Mouse (Mus musculus): ENCODE data around the gene Rps16. TPM values are rescaled to one million over a fixed set of nuclear protein-coding genes. Genes with fewer than 3 reads are reported as not detected.

The Rps16 gene
- polyA plus RNA-seq, 1 experiment from 2014 or later, result 979 TPM

DNA sequence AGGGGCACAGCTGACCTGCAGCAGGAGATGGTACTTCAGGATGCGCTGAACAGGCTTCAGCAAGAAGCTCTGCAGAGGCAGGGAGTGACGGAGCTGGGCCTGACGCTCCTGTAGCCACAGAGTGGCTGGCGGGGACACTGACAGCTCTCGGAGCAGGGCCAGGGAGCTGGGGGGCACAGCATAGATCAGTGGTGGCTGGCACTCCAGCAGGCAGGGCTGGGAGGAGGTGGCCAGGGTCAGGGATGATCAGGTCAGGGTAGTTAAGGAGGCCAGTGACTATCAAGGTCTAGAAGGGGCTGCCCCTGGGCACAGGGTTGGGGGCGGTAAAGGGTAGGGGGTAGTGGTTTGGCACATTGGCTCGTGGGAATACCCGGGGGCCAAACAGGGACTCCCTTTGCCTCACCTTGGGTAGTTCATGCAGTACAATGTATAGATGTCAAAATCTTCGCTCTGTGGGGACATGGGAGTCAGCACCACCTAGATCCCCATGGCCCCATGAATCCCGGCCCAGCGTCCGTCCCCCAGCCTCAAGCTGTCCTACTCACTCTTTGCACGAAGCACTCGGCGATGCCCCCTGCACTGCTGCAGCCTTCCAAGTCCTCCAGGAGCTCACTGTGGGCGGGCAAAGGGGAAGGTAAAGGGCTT, 17.9 kb downstream of the Rps16 start:
- no peaks in the 10 kb centered on the region for H3K27me3 ChIP-seq
- H3K4me3 ChIP-seq, result no peak overlapping the region
- H3K4me2 ChIP-seq, result no peak overlapping the region
- H3K27ac ChIP-seq, result no peak overlapping the region
- no peaks in the 10 kb centered on the region for H3K9me3 ChIP-seq
- no peak for ATAC-seq (ENCODE audit: borderline replicate concordance, extremely low read depth, low FRiP score, low TSS enrichment)
- H3K9ac ChIP-seq, result no peak overlapping the region
- peaks cover 14% of the 10 kb centered on the region for H3K4me1 ChIP-seq
- peaks cover 68% of the 10 kb centered on the region for H3K36me3 ChIP-seq
- 91% methylated on average over 16 of the region's 16 CpGs for WGBS

DNA sequence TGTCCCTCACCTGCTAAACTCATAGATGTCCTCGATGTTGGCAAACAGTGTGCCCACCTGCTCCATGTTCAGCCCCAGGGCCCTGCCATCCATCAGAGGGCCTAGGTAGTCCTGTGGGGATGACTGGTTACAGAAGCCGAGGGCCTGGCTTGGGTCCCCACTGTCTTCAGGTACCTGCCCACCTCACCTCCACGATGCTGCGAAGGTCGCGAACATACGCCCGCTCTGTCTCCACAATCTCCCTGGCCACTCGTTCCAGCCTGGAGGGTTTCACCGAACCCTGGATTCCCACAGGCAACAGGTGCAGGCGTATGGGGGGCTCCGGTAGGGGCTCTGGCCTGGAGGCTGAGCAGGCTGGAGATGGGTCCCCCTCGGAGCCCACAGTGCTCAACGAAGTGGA, 19.6 kb downstream of the Rps16 start:
- no peak overlapping the region for H3K27ac ChIP-seq
- 88% methylated on average over 14 of the region's 14 CpGs for WGBS
- H3K9me3 ChIP-seq, result no peaks in the 10 kb centered on the region
- no peak for ATAC-seq (ENCODE audit: borderline replicate concordance, extremely low read depth, low FRiP score, low TSS enrichment)
- peaks cover 24% of the 10 kb centered on the region for H3K4me1 ChIP-seq
- H3K9ac ChIP-seq, result peak overlapping the region; percentile 87
- no peaks in the 10 kb centered on the region for H3K27me3 ChIP-seq
- H3K4me2 ChIP-seq, result peak overlapping the region; percentile 77
- H3K4me3 ChIP-seq, result peak overlapping the region; percentile 86
- H3K36me3 ChIP-seq, result peaks cover 51% of the 10 kb centered on the region

DNA sequence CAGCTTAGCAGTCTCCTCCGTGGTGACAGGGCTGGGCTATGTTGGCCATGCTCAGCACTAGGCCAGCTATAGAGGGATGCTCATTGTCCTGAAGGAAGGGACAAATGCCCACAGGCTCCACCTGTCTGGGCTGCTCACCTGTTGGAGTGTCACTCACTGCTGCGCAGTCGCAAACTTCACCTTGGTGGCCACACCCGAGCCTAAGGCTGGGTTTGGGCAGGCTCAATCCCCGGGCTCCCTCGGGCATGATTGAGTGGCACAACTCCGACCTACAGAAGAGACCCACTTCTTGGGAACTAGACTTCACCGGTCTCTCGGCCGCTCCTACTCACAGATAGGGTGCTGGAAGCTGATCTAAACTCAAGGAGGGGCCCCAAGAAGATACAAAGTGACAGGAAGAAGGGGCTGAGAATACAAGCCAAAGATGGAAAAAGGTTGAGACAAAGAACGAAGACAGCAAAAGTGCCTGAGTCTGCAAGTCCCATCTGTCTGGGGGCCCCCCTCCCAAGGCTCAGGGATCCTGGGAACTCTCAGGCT, 20.6 kb downstream of the Rps16 start:
- Histone ChIP-seq H3K4me1 (peaks cover 30% of the 10 kb centered on the region), H3K9ac (peak overlapping the region; percentile 87), H3K27me3 (no peaks in the 10 kb centered on the region), H3K9me3 (no peaks in the 10 kb centered on the region), H3K4me2 (peak overlapping the region; percentile 77), H3K4me3 (peak overlapping the region; percentile 86), H3K27ac (peak overlapping the region; percentile 96), H3K36me3 (peaks cover 41% of the 10 kb centered on the region)
- 3% methylated on average over 11 of the region's 11 CpGs for WGBS
- no peak for ATAC-seq (ENCODE audit: borderline replicate concordance, extremely low read depth, low FRiP score, low TSS enrichment)

DNA sequence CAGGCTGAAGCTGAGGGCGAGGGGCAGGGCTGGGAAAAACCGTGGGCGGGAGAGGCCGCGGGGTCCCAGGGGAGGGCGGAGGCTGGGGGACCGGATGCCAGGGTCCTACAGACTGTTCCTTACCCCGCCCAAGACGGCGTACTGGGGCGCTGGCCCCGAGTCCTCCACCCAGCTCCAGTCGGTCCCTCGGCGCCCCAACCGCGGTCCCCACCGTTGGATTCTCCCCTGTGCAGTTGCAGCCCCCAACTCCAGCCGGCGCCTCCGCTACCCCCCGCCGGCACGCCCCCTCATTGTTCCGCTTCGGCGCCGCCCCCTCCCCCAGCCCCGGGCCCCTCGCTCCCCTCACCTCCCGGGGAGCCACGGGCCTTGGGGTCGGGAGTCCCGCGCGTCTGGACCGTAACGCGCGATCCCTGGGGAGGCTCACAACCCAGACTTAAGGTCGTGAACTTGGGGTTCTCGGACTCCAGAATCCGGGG, 21.1 kb downstream of the Rps16 start:
- peak overlapping the region; percentile 87 for H3K9ac ChIP-seq
- H3K4me3 ChIP-seq, result peak overlapping the region; percentile 86
- WGBS, result under 1% methylated on average over 41 of the region's 43 CpGs
- H3K27ac ChIP-seq, result peak overlapping the region; percentile 96
- H3K9me3 ChIP-seq, result no peaks in the 10 kb centered on the region
- H3K27me3 ChIP-seq, result no peaks in the 10 kb centered on the region
- peaks cover 35% of the 10 kb centered on the region for H3K4me1 ChIP-seq
- ATAC-seq (ENCODE audit: borderline replicate concordance, extremely low read depth, low FRiP score, low TSS enrichment), result no peak; the same call in 1 of the 2 replicates
- H3K4me2 ChIP-seq, result peak overlapping the region; percentile 77
- peaks cover 36% of the 10 kb centered on the region for H3K36me3 ChIP-seq

DNA sequence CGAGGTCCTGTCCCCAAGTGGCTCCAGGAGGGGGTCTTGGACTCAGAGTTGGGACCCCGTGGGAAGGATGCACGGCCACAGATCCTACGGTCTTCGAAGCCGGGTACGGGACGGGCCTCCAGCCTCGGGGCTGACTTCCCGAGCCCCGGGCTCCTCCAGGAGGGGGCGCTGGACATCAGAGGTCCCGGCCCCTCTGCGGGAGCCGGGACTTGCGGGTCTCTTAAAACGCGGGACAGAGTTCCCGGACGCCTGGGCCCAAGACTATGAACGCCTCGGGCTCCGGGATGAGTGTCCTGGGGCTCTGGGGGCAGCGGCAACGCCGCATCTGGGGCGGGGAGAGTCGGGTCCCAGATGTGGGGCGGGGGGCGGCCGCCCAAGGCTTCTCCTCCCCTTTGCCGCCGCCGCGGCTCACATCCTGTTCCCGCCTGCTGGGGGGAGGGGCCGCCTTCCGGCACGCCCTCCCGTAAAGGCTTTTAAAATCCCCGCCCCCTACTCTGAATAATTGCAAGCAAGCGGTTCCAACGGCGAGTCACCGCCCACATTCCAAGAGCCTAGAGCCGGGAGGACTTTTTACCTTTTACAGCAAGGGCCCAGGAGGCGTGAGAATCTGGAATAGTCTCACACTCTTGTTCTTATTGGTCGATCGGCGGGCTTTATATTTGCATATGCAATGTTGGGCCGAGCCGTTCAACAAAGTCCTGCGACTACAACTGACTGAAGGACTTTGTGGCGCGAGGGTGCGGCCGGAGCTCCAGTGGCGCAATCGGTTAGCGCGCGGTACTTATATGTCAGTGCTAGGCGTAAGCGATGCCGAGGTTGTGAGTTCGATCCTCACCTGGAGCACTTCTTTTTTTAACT, 22.0 kb downstream of the Rps16 start, which contains the start of gene Plekhg2:
Plekhg2 (minus strand) TSS at position 349 of the 858 bp plus-strand sequence.
- H3K4me2 ChIP-seq, result peak within 1 kb of the TSS; percentile 77
- no peaks in the 10 kb centered on the region for H3K9me3 ChIP-seq
- H3K27ac ChIP-seq, result peak within 1 kb of the TSS; percentile 96
- peak within 1 kb of the TSS; percentile 87 for H3K9ac ChIP-seq
- H3K4me1 ChIP-seq, result peaks cover 41% of the 10 kb centered on the region
- H3K27me3 ChIP-seq, result no peaks in the 10 kb centered on the region
- under 1% methylated on average over 66 of the region's 66 CpGs for WGBS
- peaks cover 27% of the 10 kb centered on the region for H3K36me3 ChIP-seq
- H3K4me3 ChIP-seq, result peak within 1 kb of the TSS; percentile 86
- ATAC-seq (ENCODE audit: borderline replicate concordance, extremely low read depth, low FRiP score, low TSS enrichment), result peak; percentile 89

DNA sequence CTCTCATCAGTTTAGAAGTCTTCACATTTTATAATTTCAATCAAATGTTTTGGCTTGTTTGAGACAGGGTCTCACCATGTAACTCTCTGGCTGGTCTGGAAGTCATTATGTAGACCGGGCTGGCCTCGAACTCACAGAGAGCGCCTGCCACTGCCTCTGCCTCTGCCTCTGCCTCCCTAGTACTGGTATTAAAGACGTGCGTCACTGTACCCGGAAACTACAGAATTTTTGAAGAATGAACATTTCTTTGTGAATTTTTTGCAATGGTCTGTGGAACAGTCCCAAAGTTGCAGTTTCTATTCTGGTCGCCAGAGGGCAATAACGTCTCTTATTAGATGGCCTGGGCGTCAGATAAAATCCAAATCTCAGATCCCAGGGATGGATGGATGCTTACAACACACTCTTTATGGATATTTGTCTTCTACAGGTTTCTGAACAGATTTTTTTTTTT, 22.7 kb downstream of the Rps16 start:
- peak overlapping the region; percentile 36; the same call in 1 of the 2 replicates for H3K9ac ChIP-seq
- H3K4me2 ChIP-seq, result peak overlapping the region; percentile 60
- H3K36me3 ChIP-seq, result peaks cover 20% of the 10 kb centered on the region
- peak overlapping the region; percentile 96 for H3K27ac ChIP-seq
- no peaks in the 10 kb centered on the region for H3K9me3 ChIP-seq
- 1% methylated on average over 9 of the region's 9 CpGs for whole genome bisulfite sequencing
- peak overlapping the region; percentile 86 for H3K4me3 ChIP-seq
- no peaks in the 10 kb centered on the region for H3K27me3 ChIP-seq
- H3K4me1 ChIP-seq, result peaks cover 48% of the 10 kb centered on the region
- peak; percentile 3 for ATAC-seq (ENCODE audit: borderline replicate concordance, extremely low read depth, low FRiP score, low TSS enrichment)

DNA sequence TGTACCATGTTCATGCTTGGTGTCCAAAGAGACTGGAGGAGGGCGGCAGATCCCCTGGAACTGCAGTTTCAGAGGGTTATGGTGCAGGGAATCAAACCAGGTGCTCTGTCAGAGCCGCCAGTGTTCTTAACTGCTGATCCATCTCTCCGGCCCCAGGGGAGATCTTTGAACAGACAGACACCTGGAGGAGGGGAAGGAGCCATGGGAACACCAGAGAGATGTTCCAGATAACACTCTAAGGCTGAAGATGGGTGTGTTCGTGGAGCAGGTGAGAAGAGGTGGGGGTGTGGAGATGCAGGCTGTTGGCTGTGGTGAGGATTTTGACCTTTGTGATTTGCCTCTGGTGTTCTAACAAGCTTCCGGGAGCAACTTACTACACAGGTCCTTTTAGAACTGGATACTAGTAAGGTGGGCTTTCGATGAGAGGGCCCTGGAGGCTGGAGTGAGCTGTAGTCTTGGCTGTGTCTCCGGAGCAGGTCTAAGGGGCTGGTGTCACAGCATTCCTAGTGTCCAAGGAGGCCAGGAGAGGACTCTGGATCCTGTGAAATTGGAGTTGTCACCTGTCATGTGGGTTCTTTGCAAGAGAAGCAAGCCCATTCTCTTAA, 23.5 kb downstream of the Rps16 start:
- Histone ChIP-seq H3K36me3 (peaks cover 12% of the 10 kb centered on the region; the same call in 1 of the 2 replicates), H3K27ac (peak overlapping the region; percentile 64; the same call in 1 of the 2 replicates), H3K4me2 (no peak overlapping the region), H3K9me3 (no peaks in the 10 kb centered on the region), H3K9ac (no peak overlapping the region), H3K4me3 (no peak overlapping the region), H3K27me3 (no peaks in the 10 kb centered on the region), H3K4me1 (peaks cover 49% of the 10 kb centered on the region)
- WGBS, result 79% methylated on average over 7 of the region's 7 CpGs
- no peak for ATAC-seq (ENCODE audit: borderline replicate concordance, extremely low read depth, low FRiP score, low TSS enrichment)

DNA sequence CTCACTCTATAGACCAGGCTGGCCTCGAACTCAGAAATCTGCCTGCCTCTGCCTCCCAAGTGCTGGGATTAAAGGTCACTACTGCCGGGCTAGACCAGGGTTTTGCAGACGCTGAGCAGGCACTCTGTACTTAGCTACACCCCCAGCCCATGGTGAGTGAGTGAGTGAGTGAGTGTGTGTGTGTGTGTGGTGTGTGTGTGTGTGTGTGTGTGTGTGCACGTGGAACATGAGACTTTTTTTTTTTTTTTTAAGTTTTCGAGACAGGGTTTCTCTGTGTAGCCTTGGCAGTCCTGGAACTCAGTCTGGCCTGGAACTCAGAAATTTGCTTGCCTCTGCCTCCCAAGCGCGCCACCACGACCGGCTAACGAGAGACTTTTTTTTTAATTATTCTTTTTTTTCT, 24.2 kb downstream of the Rps16 start:
- Histone ChIP-seq H3K9ac (no peak overlapping the region), H3K4me1 (peaks cover 54% of the 10 kb centered on the region), H3K9me3 (no peaks in the 10 kb centered on the region), H3K27ac (peak overlapping the region; percentile 98), H3K4me2 (peak overlapping the region; percentile 83), H3K36me3 (peaks cover 7% of the 10 kb centered on the region; the same call in 1 of the 2 replicates), H3K27me3 (no peaks in the 10 kb centered on the region), H3K4me3 (0 out of 2 replicates have a peak overlapping the region, but pooled peaks have one; percentile 68)
- WGBS, result 72% methylated on average over 10 of the region's 10 CpGs
- ATAC-seq (ENCODE audit: borderline replicate concordance, extremely low read depth, low FRiP score, low TSS enrichment), result no peak

DNA sequence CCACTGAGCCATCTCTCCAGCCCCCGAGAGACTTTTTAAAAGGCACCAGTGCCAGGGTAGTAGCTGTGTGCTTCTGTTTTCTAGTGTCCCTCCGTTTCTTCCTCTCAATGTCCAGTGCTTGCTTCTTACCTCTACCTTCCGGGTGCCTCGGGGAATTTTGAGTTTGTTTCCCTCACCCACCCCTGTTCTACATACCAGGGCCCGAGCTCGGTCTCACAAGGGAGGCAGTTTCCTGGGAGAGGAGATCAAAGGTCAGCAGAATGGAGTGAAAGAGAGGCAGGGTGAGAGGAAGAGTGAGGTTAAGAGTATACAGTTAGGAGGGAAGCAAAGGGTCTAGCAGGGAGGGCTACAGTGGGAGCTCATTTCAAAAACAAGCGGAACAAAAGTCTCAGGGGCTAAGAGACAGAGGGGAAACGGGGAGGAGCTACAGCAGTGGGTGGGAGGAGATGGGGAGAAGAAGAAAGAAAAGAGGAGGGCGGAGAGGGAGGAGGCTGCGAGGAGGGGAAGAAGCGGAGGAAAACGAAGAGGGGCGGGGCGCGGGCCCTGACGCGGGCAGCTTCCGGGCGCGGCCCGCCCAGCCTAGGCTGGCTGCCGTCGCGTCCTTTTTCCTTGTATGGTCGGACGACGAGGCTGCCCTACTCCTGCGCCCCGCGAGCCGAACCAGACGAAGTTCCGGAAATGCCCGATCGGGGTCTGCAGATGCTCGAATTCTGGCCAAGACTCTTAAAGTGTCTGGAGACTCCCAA, 24.9 kb downstream of the Rps16 start:
- WGBS, result 2% methylated on average over 35 of the region's 36 CpGs
- Histone ChIP-seq H3K36me3 (no peaks in the 10 kb centered on the region; the same call in 1 of the 2 replicates), H3K27ac (peak overlapping the region; percentile 98), H3K9ac (peak overlapping the region; percentile 63), H3K9me3 (no peaks in the 10 kb centered on the region), H3K4me1 (peaks cover 54% of the 10 kb centered on the region), H3K4me2 (peak overlapping the region; percentile 83), H3K27me3 (no peaks in the 10 kb centered on the region), H3K4me3 (peak overlapping the region; percentile 68)
- ATAC-seq (ENCODE audit: borderline replicate concordance, extremely low read depth, low FRiP score, low TSS enrichment), result peak; percentile 66

DNA sequence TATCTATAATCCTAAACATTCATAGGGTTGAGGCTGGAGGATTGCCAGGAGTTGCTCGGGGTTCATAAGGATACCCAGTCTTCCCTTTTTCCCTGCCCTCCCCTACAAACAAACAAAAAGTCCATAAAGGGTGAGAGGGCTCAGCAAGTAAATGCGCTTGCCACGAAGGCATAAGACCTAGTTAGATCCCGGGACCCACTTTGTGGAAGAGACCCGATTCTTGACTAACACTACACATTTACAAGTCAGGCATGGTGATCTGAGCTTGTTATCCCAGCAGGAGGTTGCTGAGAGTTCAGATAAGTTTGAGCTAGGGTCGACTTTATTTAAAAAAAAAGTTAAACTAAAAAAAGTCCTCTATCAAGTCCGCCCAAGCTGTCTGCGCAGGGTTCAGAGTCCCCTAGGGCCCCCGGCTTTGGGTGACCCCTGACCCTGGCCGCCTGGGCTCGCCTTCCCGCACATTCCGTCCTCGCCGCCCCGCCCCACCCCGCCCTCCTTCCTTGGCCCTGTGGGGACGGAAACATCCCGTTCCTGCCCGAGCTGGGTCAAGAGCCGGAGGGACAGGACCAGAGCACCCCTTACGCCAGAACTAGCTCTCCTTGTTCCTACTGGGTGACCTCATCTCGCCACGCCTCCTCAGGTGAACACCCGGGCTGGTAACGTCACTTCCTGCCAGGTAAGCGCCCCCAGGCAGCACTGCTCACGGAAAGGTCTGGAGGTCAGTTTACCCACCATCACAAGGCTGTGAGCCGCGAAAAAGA, 25.7 kb downstream of the Rps16 start:
- Histone ChIP-seq H3K27ac (peak overlapping the region; percentile 98), H3K4me1 (peaks cover 56% of the 10 kb centered on the region), H3K9ac (peak overlapping the region; percentile 41), H3K4me3 (peak overlapping the region; percentile 68), H3K9me3 (no peaks in the 10 kb centered on the region), H3K36me3 (no peaks in the 10 kb centered on the region), H3K27me3 (no peaks in the 10 kb centered on the region), H3K4me2 (peak overlapping the region; percentile 83)
- no peak for ATAC-seq (ENCODE audit: borderline replicate concordance, extremely low read depth, low FRiP score, low TSS enrichment)
- 1% methylated on average over 30 of the region's 30 CpGs for WGBS

All from lung, embryonic 15.5 days (tissue).